Mouse (Mus musculus) CH12.LX (cell line): ENCODE measurements around the gene Pard6a. TPM values are rescaled to one million over a fixed set of nuclear protein-coding genes. Genes with fewer than 3 reads are reported as not detected.

Experiments used
- DNase-seq: peaks from one replicate; pipeline ENCODE4 v3.0.0-alpha.2; 2013; ENCODE audit errors: extremely low read depth
- H3K27ac ChIP-seq: 2 replicates; pipeline ENCODE4 v1.5.1; 2012; ENCODE audit warnings: low read depth, mild to moderate bottlenecking, control low read depth, moderate library complexity; ENCODE audit not compliant: insufficient read depth
- H3K27me3 ChIP-seq: replicated peaks from 2 replicates; pipeline ENCODE3; 2012; ENCODE audit warnings: inconsistent platforms
- H3K36me3 ChIP-seq, 2 experiments: replicated peaks in 1 of 2; 2 replicates each; pipeline versions ENCODE3 to v1.6.1; 2012; ENCODE audit warnings: inconsistent platforms in 1 of 2, low read length in 1 of 2, mild to moderate bottlenecking in 1 of 2, mixed read lengths in 1 of 2, moderate library complexity in 1 of 2; ENCODE audit not compliant: control insufficient read depth in 1 of 2, insufficient read depth in 1 of 2
- H3K4me1 ChIP-seq, 2 experiments: 2 replicates each; pipeline ENCODE4 v1.6.1; 2012; ENCODE audit warnings: inconsistent platforms in 1 of 2, moderate library complexity in 1 of 2; ENCODE audit not compliant: insufficient read depth in 2 of 2, control insufficient read depth in 1 of 2
- H3K4me2 ChIP-seq: 2 replicates; pipeline ENCODE4 v1.6.1; 2012; ENCODE audit warnings: low read depth, mild to moderate bottlenecking, control low read depth; ENCODE audit not compliant: poor library complexity, insufficient read depth, severe bottlenecking
- H3K4me3 ChIP-seq, 3 experiments: fragments of 150-350 bp in 1 of 3; sonication (generic) in 1 of 3; replicated peaks in 1 of 3; 2 replicates each; pipeline versions ENCODE3 to v1.5.1; 2011 to 2012; ENCODE audit warnings: low read depth in 2 of 3, low read length in 2 of 3, mild to moderate bottlenecking in 2 of 3, moderate library complexity in 2 of 3, control low read depth in 1 of 3, improper control_type of control experiment in 1 of 3, inconsistent platforms in 1 of 3, mixed read lengths in 1 of 3; ENCODE audit not compliant: poor library complexity in 1 of 3
- H3K79me2 ChIP-seq: replicated peaks from 2 replicates; pipeline ENCODE4 v1.6.1; 2012; ENCODE audit warnings: mild to moderate bottlenecking, moderate library complexity; ENCODE audit not compliant: control insufficient read depth, poor library complexity, insufficient read depth, severe bottlenecking; ENCODE audit errors: extremely low read depth
- H3K9ac ChIP-seq: 2 replicates; pipeline ENCODE4 v1.6.1; 2012; ENCODE audit warnings: low read depth, mild to moderate bottlenecking, control low read depth, moderate library complexity; ENCODE audit not compliant: insufficient read depth
- H3K9me3 ChIP-seq: replicated peaks from 2 replicates; pipeline ENCODE3; 2012; ENCODE audit warnings: low read length, inconsistent platforms, mixed read lengths
- BHLHE40 ChIP-seq: IDR thresholded peaks from 2 replicates; pipeline ENCODE4 v1.6.1; 2011; ENCODE audit warnings: mild to moderate bottlenecking, low read depth, low read length, improper control_type of control experiment
- CHD1 ChIP-seq: IDR thresholded peaks from 2 replicates; pipeline ENCODE4 v1.6.1; 2012; ENCODE audit warnings: low read depth, low read length, improper control_type of control experiment, inconsistent platforms
- CHD2 ChIP-seq: IDR thresholded peaks from 2 replicates; pipeline ENCODE4 v1.6.1; 2011; ENCODE audit warnings: low read length, improper control_type of control experiment
- CTCF ChIP-seq, 2 experiments: IDR thresholded peaks in 1 of 2; conservative IDR thresholded peaks in 1 of 2; 2 replicates each; pipeline ENCODE4 v1.5.1; 2011 to 2012; ENCODE audit warnings: low read depth in 2 of 2, low read length in 2 of 2, improper control_type of control experiment in 1 of 2, inconsistent platforms in 1 of 2, mild to moderate bottlenecking in 1 of 2, moderate library complexity in 1 of 2
- E2F4 ChIP-seq: IDR thresholded peaks from 2 replicates; pipeline ENCODE4 v1.6.1; 2011; ENCODE audit warnings: low read depth, low read length, improper control_type of control experiment; ENCODE audit not compliant: insufficient replicate concordance
- ELF1 ChIP-seq: IDR thresholded peaks from 2 replicates; pipeline ENCODE4 v1.6.1; 2014; ENCODE audit warnings: low read depth, mild to moderate bottlenecking, inconsistent platforms, low read length, improper control_type of control experiment
- HCFC1 ChIP-seq: IDR thresholded peaks from 2 replicates; pipeline ENCODE4 v1.6.1; 2012; ENCODE audit warnings: low read depth, mild to moderate bottlenecking, inconsistent platforms, low read length, improper control_type of control experiment
- IRF4 ChIP-seq: IDR thresholded peaks from 2 replicates; pipeline ENCODE4 v1.6.1; 2014; ENCODE audit warnings: low read depth, mild to moderate bottlenecking, inconsistent platforms, low read length, improper control_type of control experiment
- JUN ChIP-seq: IDR thresholded peaks from 2 replicates; pipeline ENCODE4 v1.6.1; 2011; ENCODE audit warnings: low read depth, mild to moderate bottlenecking, low read length, improper control_type of control experiment, moderate library complexity; ENCODE audit not compliant: insufficient read depth
- JUND ChIP-seq: conservative IDR thresholded peaks from 2 replicates; pipeline ENCODE4 v1.6.1; 2011; ENCODE audit warnings: low read depth, low read length, improper control_type of control experiment
- KAT2A ChIP-seq: IDR thresholded peaks from 2 replicates; pipeline ENCODE4 v1.6.1; 2012; ENCODE audit warnings: low read length, improper control_type of control experiment, inconsistent platforms; ENCODE audit not compliant: insufficient replicate concordance
- MAX ChIP-seq: IDR thresholded peaks from 2 replicates; pipeline ENCODE4 v1.6.1; 2011; ENCODE audit warnings: low read length, improper control_type of control experiment
- MAZ ChIP-seq: IDR thresholded peaks from 2 replicates; pipeline ENCODE4 v1.6.1; 2012; ENCODE audit warnings: low read depth, mild to moderate bottlenecking, inconsistent platforms, low read length, improper control_type of control experiment, moderate library complexity
- MEF2A ChIP-seq: IDR thresholded peaks from 2 replicates; pipeline ENCODE4 v1.6.1; 2014; ENCODE audit warnings: low read depth, mild to moderate bottlenecking, inconsistent platforms, low read length, improper control_type of control experiment, borderline replicate concordance
- MXI1 ChIP-seq: IDR thresholded peaks from 2 replicates; pipeline ENCODE4 v1.6.1; 2011; ENCODE audit warnings: mild to moderate bottlenecking, low read depth, low read length, improper control_type of control experiment
- MYC ChIP-seq: IDR thresholded peaks from 2 replicates; pipeline ENCODE4 v1.6.1; 2011; ENCODE audit warnings: low read depth, mild to moderate bottlenecking, improper control_type of control experiment, low read length
- NELFE ChIP-seq: IDR thresholded peaks from 2 replicates; pipeline ENCODE4 v1.6.1; 2011; ENCODE audit warnings: low read depth, low read length, improper control_type of control experiment
- NRF1 ChIP-seq: IDR thresholded peaks from 2 replicates; pipeline ENCODE4 v1.6.1; 2014; ENCODE audit warnings: low read depth, mild to moderate bottlenecking, inconsistent platforms, low read length, improper control_type of control experiment, moderate library complexity
- PAX5 ChIP-seq: IDR thresholded peaks from 2 replicates; pipeline ENCODE4 v1.6.1; 2012; ENCODE audit warnings: low read length, inconsistent platforms, mixed read lengths
- POLR2A ChIP-seq: IDR thresholded peaks from 2 replicates; pipeline ENCODE4 v1.6.1; 2011; ENCODE audit warnings: low read depth, mild to moderate bottlenecking, improper control_type of control experiment, low read length
- RAD21 ChIP-seq: IDR thresholded peaks from 2 replicates; pipeline ENCODE4 v1.6.1; 2011; ENCODE audit warnings: low read depth, mild to moderate bottlenecking, low read length, improper control_type of control experiment, moderate library complexity
- RCOR1 ChIP-seq: conservative IDR thresholded peaks from 2 replicates; pipeline ENCODE4 v1.6.1; 2012; ENCODE audit warnings: low read depth, mild to moderate bottlenecking, inconsistent platforms, low read length, improper control_type of control experiment
- SIN3A ChIP-seq: IDR thresholded peaks from 2 replicates; pipeline ENCODE4 v1.6.1; 2012; ENCODE audit warnings: low read length, improper control_type of control experiment, inconsistent platforms
- SMC3 ChIP-seq: IDR thresholded peaks from 2 replicates; pipeline ENCODE4 v1.6.1; 2011; ENCODE audit warnings: low read depth, low read length, improper control_type of control experiment
- TBP ChIP-seq: conservative IDR thresholded peaks from 2 replicates; pipeline ENCODE4 v1.6.1; 2011; ENCODE audit warnings: low read depth, low read length, improper control_type of control experiment
- TCF12 ChIP-seq: IDR thresholded peaks from 2 replicates; pipeline ENCODE4 v1.6.1; 2014; ENCODE audit warnings: low read depth, mild to moderate bottlenecking, inconsistent platforms, low read length, improper control_type of control experiment
- UBTF ChIP-seq: IDR thresholded peaks from 2 replicates; pipeline ENCODE4 v1.6.1; 2012; ENCODE audit warnings: low read depth, mild to moderate bottlenecking, inconsistent platforms, low read length, improper control_type of control experiment, moderate library complexity
- USF1 ChIP-seq: IDR thresholded peaks from 2 replicates; pipeline ENCODE4 v1.6.1; 2014; ENCODE audit warnings: low read depth, mild to moderate bottlenecking, inconsistent platforms, low read length, improper control_type of control experiment
- USF2 ChIP-seq: conservative IDR thresholded peaks from 2 replicates; pipeline ENCODE4 v1.6.1; 2011; ENCODE audit warnings: low read depth, low read length, improper control_type of control experiment
- ZC3H11A ChIP-seq: IDR thresholded peaks from 2 replicates; pipeline ENCODE4 v1.6.1; 2012; ENCODE audit warnings: low read depth, mild to moderate bottlenecking, inconsistent platforms, low read length, improper control_type of control experiment
- ZKSCAN1 ChIP-seq: IDR thresholded peaks from 2 replicates; pipeline ENCODE4 v1.6.1; 2012; ENCODE audit warnings: low read depth, inconsistent platforms, low read length, improper control_type of control experiment, borderline replicate concordance
- ZMIZ1 ChIP-seq: IDR thresholded peaks from 2 replicates; pipeline ENCODE4 v1.6.1; 2012; ENCODE audit warnings: low read depth, mild to moderate bottlenecking, inconsistent platforms, low read length, improper control_type of control experiment
- dilution Hi-C: fragments of 300-500 bp; cut with MboI; formaldehyde crosslinking; loops from 2 replicates; pipeline ENCODE4 v1.14.3; 2020; ENCODE audit warnings: low sequenced_read_pairs; ENCODE audit not compliant: extremely low pct_unique_long_range_greater_than_20kb, extremely low pct_ligation_motif_present
- in situ Hi-C: fragments of 300-500 bp; cut with MboI; formaldehyde crosslinking; loops from 3 replicates; pipeline ENCODE4 v1.14.3; 2019; ENCODE audit warnings: low sequenced_read_pairs, low pct_ligation_motif_present, low pct_unique_long_range_greater_than_20kb, mixed read lengths
- polyA plus RNA-seq: library from polyadenylated mRNA; unstranded; fragments of >175 nt; gene quantifications from 2 replicates; pipeline ENCODE4 v1.2.1, GENCODE M21; 2012; ENCODE audit warnings: low read depth; ENCODE audit not compliant: insufficient read length
- total RNA-seq, 2 experiments: library from RNA; depleted of rRNA; stranded (reverse); fragments of 300-350 nt in 1 of 2; fragments of >200 nt in 1 of 2; gene quantifications; 2 replicates each; pipeline ENCODE4 v1.2.3; 2012 to 2014

The Pard6a gene
- total and polyA plus RNA-seq, 3 experiments = 15.9 to 32.3 (median 23.3) TPM

DNA sequence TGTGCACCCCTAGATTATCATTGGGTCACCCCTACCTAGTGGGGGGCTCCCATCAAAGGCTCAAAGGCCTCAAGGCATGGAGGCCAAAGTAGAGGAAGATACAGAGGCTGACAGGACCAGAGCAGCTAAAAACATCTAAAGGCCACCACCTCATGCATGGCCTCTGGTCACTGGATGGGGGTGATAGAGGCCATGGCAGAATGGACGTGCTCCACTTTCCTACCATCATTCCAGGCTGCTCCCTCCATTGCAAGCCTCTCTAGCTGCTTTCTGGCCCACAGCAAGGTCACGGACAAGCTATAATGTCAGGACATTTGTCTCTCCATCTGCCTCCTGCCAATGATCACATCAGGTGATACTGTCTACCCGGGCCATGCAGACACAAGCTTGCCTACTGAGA is 11.3 kb downstream of the Pard6a start:
- H3K27ac ChIP-seq = no peak overlapping the region
- no peak overlapping the region for H3K9ac ChIP-seq
- H3K9me3 ChIP-seq = no peaks in the 10 kb centered on the region
- H3K36me3 ChIP-seq = peaks cover 0 to 9% of the 10 kb centered on the region in 2 experiments
- peaks cover 0 to 3% of the 10 kb centered on the region in 2 experiments; a peak in 2 of 4 replicates for H3K4me1 ChIP-seq
- H3K27me3 ChIP-seq = no peaks in the 10 kb centered on the region
- H3K4me3 ChIP-seq = no peak overlapping the region
- no peak overlapping the region for H3K4me2 ChIP-seq
- TF ChIP-seq BHLHE40 = no peak
- TF ChIP-seq JUND = no peak
- no peak for TF ChIP-seq ZKSCAN1
- TF ChIP-seq RCOR1 = no peak
- no peak for TF ChIP-seq ZMIZ1
- TF ChIP-seq NRF1 = no peak
- TF ChIP-seq CHD1 = no peak
- dilution Hi-C loops (no loop called here), in situ Hi-C loops (loop anchor here (5.0 to 25.0 kb wide), 2 partner anchors 215 to 325 kb away; no protein-coding TSS in a partner anchor)
- H3K79me2 ChIP-seq = no peaks in the 10 kb centered on the region
- no peak for DNase-seq

DNA sequence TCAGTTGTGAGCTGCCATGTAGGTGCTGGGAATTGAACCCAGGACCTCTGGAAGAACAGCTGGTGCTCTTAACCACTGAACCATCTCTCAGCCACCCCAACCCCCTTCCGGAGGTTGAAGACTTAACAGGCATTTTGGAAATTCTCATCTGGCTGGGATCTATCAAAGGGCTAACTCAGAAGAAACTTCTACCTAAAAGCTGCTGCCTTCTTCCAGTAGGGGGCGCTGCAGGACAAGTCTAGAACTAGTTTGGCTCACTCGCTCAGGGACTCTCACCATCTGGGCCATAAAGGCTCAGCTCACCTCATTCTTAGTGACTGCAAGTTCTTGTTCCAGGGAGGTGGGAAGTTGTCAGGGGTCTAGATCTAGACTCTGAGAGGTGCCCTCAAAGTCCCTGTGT is 13.2 kb downstream of the Pard6a start:
- peaks cover 0 to 11% of the 10 kb centered on the region in 2 experiments for H3K36me3 ChIP-seq
- DNase-seq = peak; percentile 92
- no peak overlapping the region for H3K4me2 ChIP-seq
- H3K27me3 ChIP-seq = no peaks in the 10 kb centered on the region
- dilution Hi-C loops = no loop called here
- no peak overlapping the region for H3K27ac ChIP-seq
- in situ Hi-C loops = loop anchor here (5.0 to 25.0 kb wide), 2 partner anchors 213 to 323 kb away; no protein-coding TSS in a partner anchor
- no peaks in the 10 kb centered on the region for H3K79me2 ChIP-seq
- no peak overlapping the region for H3K4me3 ChIP-seq
- H3K9me3 ChIP-seq = no peaks in the 10 kb centered on the region
- TF ChIP-seq MAX (no peak), CTCF (conservative IDR thresholded peaks at IDR 0.05 in 1 of 2, IDR thresholded peaks at IDR 0.05 in 1 of 2; ENCODE audit: low read depth in 2 of 2, low read length in 2 of 2) (peak; percentile 79 to 94), JUND (no peak), POLR2A (no peak), RAD21 (peak; percentile 93), MXI1 (no peak), NRF1 (0 out of 2 replicates have a peak, but pooled peaks have one; percentile 12), MAZ (no peak), KAT2A (no peak), CHD1 (no peak), JUN (no peak), SIN3A (no peak), ZKSCAN1 (no peak), E2F4 (no peak), ZC3H11A (peak; percentile 66), TBP (peak; percentile 84), MYC (no peak), ELF1 (no peak), CHD2 (no peak), PAX5 (no peak), NELFE (no peak), USF2 (no peak), SMC3 (peak; percentile 84), IRF4 (no peak), ZMIZ1 (no peak), TCF12 (no peak), UBTF (no peak), HCFC1 (no peak), RCOR1 (no peak), MEF2A (no peak), USF1 (no peak)
- H3K9ac ChIP-seq = no peak overlapping the region
- no peaks in the 10 kb centered on the region for H3K4me1 ChIP-seq
